Mouse (Mus musculus): ENCODE results near the gene Abhd14b. TPM values are rescaled to one million over a fixed set of nuclear protein-coding genes. Genes with fewer than 3 reads are reported as not detected.

The Abhd14b gene
- polyA plus RNA-seq, 2 experiments: 44.6 to 54.5 TPM

- ATAC-seq (ENCODE audit: low FRiP score, low read depth) (no peak), DNase-seq (ENCODE audit: low spot score) (no peak)
- no peak overlapping the region for H3K9ac ChIP-seq (ENCODE audit: low read depth, low read length, severe bottlenecking)
- H3K27ac ChIP-seq (replicated peaks; ENCODE audit: low read depth, low read length): no peak overlapping the region
- no peak for TF ChIP-seq POLR2A (IDR thresholded peaks at IDR 0.05; ENCODE audit: borderline replicate concordance, extremely low read depth, insufficient read depth, insufficient read length)
- H3K36me3 ChIP-seq (ENCODE audit: control insufficient read depth, insufficient read depth, low read length): peaks cover 41% of the 10 kb centered on the region
- WGBS: 95% methylated on average over 12 of the region's 12 CpGs
- no peak overlapping the region for H3K4me2 ChIP-seq (replicated peaks; ENCODE audit: low read depth, low read length, severe bottlenecking)
- H3K9me3 ChIP-seq (ENCODE audit: control insufficient read depth, low read length): no peaks in the 10 kb centered on the region
- no peak overlapping the region for H3K4me3 ChIP-seq (replicated peaks; ENCODE audit: low read length)
- no peaks in the 10 kb centered on the region for H3K27me3 ChIP-seq (ENCODE audit: control insufficient read depth, insufficient read depth, low read length)
- H3K4me1 ChIP-seq (ENCODE audit: control insufficient read depth, insufficient read depth, low read length): peaks cover 5% of the 10 kb centered on the region
Measured at GRCm38 (mm10) chr9:106462430-106462800, 15.2 kb downstream of the Abhd14b start.

GRCm38 (mm10) chr9:106463122-106464063 is 16.1 kb downstream of the Abhd14b start:
- H3K4me1 ChIP-seq (ENCODE audit: control insufficient read depth, insufficient read depth, low read length): peaks cover 5% of the 10 kb centered on the region
- no peak for TF ChIP-seq POLR2A (IDR thresholded peaks at IDR 0.05; ENCODE audit: borderline replicate concordance, extremely low read depth, insufficient read depth, insufficient read length)
- no peak overlapping the region for H3K4me3 ChIP-seq (replicated peaks; ENCODE audit: low read length)
- no peak for DNase-seq (ENCODE audit: low spot score)
- H3K27me3 ChIP-seq (ENCODE audit: control insufficient read depth, insufficient read depth, low read length): no peaks in the 10 kb centered on the region
- H3K36me3 ChIP-seq (ENCODE audit: control insufficient read depth, insufficient read depth, low read length): peaks cover 41% of the 10 kb centered on the region
- H3K27ac ChIP-seq (replicated peaks; ENCODE audit: low read depth, low read length): no peak overlapping the region
- 86% methylated on average over 21 of the region's 21 CpGs for WGBS
- no peak overlapping the region for H3K9ac ChIP-seq (ENCODE audit: low read depth, low read length, severe bottlenecking)
- no peak overlapping the region for H3K4me2 ChIP-seq (replicated peaks; ENCODE audit: low read depth, low read length, severe bottlenecking)
- H3K9me3 ChIP-seq (ENCODE audit: control insufficient read depth, low read length): no peaks in the 10 kb centered on the region
- ATAC-seq (ENCODE audit: low FRiP score, low read depth): no peak

DNA sequence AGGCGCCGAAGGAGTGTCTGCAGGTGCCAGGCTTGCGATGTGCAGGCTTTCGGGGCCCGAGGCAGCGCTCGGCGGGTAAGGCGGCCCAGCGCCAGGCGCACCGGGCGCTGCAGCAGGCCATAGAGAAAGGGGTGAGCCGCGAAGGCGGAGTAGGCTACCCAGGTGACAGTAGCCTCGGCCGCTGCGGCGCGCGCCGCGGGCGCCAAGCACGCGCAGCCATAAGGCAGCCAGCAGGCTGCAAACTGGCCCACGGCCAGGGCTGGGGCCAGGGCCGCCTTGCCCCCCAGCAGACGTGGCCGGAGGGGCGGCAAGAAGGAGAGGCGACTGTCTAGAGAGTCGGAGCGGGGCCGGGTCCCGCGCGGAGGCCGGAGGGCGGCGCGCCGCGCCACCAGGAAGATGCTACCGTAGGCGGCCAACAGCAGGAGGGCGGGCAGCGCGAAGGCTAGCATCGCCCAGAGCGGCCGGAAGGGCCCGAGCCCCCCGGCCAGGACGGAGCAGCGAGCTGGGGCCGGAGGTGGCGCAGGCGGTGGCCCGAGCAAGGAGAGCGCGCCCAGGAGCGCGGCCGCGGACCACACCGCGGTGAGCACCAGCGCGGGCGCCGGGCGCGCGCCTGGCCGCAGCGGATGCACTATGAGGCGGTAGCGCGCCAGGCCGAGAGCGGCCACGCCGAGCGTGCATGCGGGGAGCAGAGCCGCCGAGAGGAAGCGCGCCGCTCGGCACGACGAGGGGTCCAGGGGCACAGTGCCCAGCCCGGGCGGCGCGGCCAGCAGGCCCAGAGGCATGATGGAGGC is 17.7 kb downstream of the Abhd14b start:
- DNase-seq (ENCODE audit: low spot score): peak; percentile 68
- 0 out of 2 replicates have a peak overlapping the region, but pooled peaks have one; percentile 3 for H3K27ac ChIP-seq (replicated peaks; ENCODE audit: low read depth, low read length)

DNA sequence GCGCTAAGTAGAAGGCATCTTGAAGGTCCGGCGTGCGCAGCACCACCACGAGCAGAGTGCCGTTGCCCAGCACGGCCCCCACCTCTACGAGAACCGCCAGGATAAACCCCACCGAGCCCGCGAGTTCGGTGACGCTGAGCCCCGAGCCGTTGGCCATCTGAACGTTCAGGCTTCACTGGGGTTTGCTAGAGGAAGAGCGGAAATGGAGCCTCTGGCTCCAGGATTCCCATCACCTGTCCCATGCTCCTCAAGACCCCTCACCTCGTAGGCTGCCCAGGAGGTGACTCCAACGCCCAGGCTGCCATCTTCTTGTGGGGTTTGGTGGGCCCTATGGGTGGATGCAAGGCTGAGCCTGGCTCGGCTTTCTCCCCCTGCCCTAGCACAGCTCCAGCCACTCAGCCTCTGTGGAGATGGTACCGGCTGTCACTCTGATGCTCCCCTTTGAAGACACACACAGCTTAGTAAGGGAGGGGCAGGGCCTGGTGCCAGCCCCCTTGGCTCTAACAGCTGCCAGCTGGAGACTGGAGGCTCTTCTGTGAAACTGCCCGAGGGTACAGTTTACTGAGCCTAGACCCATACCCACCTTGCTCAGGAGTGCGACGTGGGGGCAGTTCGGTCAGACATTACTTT is 18.4 kb downstream of the Abhd14b start, which contains the start of gene Gpr62:
TSS of gene Gpr62 (minus strand) at position 368 of the 630 bp plus-strand sequence.
- no peak for ATAC-seq (ENCODE audit: low FRiP score, low read depth)

More for the DNA sequence above, 17.7 kb downstream of the Abhd14b start:
- Histone ChIP-seq H3K4me3 (replicated peaks; ENCODE audit: low read length) (peak overlapping the region; percentile 58), H3K27me3 (ENCODE audit: control insufficient read depth, insufficient read depth, low read length) (no peaks in the 10 kb centered on the region), H3K9me3 (ENCODE audit: control insufficient read depth, low read length) (no peaks in the 10 kb centered on the region), H3K36me3 (ENCODE audit: control insufficient read depth, insufficient read depth, low read length) (peaks cover 41% of the 10 kb centered on the region), H3K4me1 (ENCODE audit: control insufficient read depth, insufficient read depth, low read length) (peaks cover 5% of the 10 kb centered on the region), H3K9ac (ENCODE audit: low read depth, low read length, severe bottlenecking) (peak overlapping the region; percentile 76), H3K4me2 (replicated peaks; ENCODE audit: low read depth, low read length, severe bottlenecking) (peak overlapping the region; percentile 99)
- ATAC-seq (ENCODE audit: low FRiP score, low read depth): peak; percentile 74
- TF ChIP-seq POLR2A (IDR thresholded peaks at IDR 0.05; ENCODE audit: borderline replicate concordance, extremely low read depth, insufficient read depth, insufficient read length): no peak
- 5% methylated on average over 76 of the region's 99 CpGs for WGBS

GRCm38 (mm10) chr9:106466721-106467120 is 19.5 kb downstream of the Abhd14b start:
- no peak overlapping the region for H3K9ac ChIP-seq (ENCODE audit: low read depth, low read length, severe bottlenecking)
- WGBS: 90% methylated on average over 6 of the region's 6 CpGs
- no peak for DNase-seq (ENCODE audit: low spot score)
- H3K27ac ChIP-seq (replicated peaks; ENCODE audit: low read depth, low read length): no peak overlapping the region
- H3K9me3 ChIP-seq (ENCODE audit: control insufficient read depth, low read length): no peaks in the 10 kb centered on the region
- no peak for ATAC-seq (ENCODE audit: low FRiP score, low read depth)
- H3K4me2 ChIP-seq (replicated peaks; ENCODE audit: low read depth, low read length, severe bottlenecking): no peak overlapping the region
- no peaks in the 10 kb centered on the region for H3K27me3 ChIP-seq (ENCODE audit: control insufficient read depth, insufficient read depth, low read length)
- H3K4me1 ChIP-seq (ENCODE audit: control insufficient read depth, insufficient read depth, low read length): peaks cover 5% of the 10 kb centered on the region
- H3K36me3 ChIP-seq (ENCODE audit: control insufficient read depth, insufficient read depth, low read length): peaks cover 25% of the 10 kb centered on the region
- no peak for TF ChIP-seq POLR2A (IDR thresholded peaks at IDR 0.05; ENCODE audit: borderline replicate concordance, extremely low read depth, insufficient read depth, insufficient read length)
- no peak overlapping the region for H3K4me3 ChIP-seq (replicated peaks; ENCODE audit: low read length)

More for the DNA sequence above, 18.4 kb downstream of the Abhd14b start, which contains the start of gene Gpr62:
- Histone ChIP-seq H3K27me3 (ENCODE audit: control insufficient read depth, insufficient read depth, low read length) (no peaks in the 10 kb centered on the region), H3K9me3 (ENCODE audit: control insufficient read depth, low read length) (no peaks in the 10 kb centered on the region), H3K36me3 (ENCODE audit: control insufficient read depth, insufficient read depth, low read length) (peaks cover 33% of the 10 kb centered on the region), H3K9ac (ENCODE audit: low read depth, low read length, severe bottlenecking) (peak within 1 kb of the TSS; percentile 76), H3K27ac (replicated peaks; ENCODE audit: low read depth, low read length) (0 out of 2 replicates have a peak within 1 kb of the TSS, but pooled peaks have one; percentile 3), H3K4me3 (replicated peaks; ENCODE audit: low read length) (peak within 1 kb of the TSS; percentile 58), H3K4me2 (replicated peaks; ENCODE audit: low read depth, low read length, severe bottlenecking) (peak within 1 kb of the TSS; percentile 99), H3K4me1 (ENCODE audit: control insufficient read depth, insufficient read depth, low read length) (peaks cover 5% of the 10 kb centered on the region)
- no peak for DNase-seq (ENCODE audit: low spot score)
- no peak for TF ChIP-seq POLR2A (IDR thresholded peaks at IDR 0.05; ENCODE audit: borderline replicate concordance, extremely low read depth, insufficient read depth, insufficient read length)
- WGBS: 25% methylated on average over 25 of the region's 26 CpGs
